Mouse (Mus musculus) adrenal gland, postnatal 10 days (tissue): ENCODE measurements around the gene Zfp408. TPM values are rescaled to one million over a fixed set of nuclear protein-coding genes. Genes with fewer than 3 reads are reported as not detected.
"Not testable (repeated sequence)": the region's sequence is repeated elsewhere in the genome, so short reads cannot be mapped to it uniquely, and the experiment has no call there.

Experiments used
- DNase-seq: peaks from one replicate; pipeline ENCODE4 v3.0.0; 2021; ENCODE audit warnings: mixed read lengths
- total RNA-seq, 2 experiments: library from RNA; stranded (reverse); gene quantifications; 2 replicates each; pipeline ENCODE4 v1.2.3; 2021

The Zfp408 gene
- total RNA-seq, 2 experiments from 2014 or later: 13.2 to 16.9 TPM

GRCm38 (mm10) chr2:91651458-91652258, 2.1 kb upstream of the Zfp408 start:
- DNase-seq: no peak

- no peak for DNase-seq
These were observed 887 bp upstream of the Zfp408 start for GRCm38 (mm10) chr2:91650360-91650995.

- DNase-seq: no peak
These were observed 439 bp downstream of the Zfp408 start for GRCm38 (mm10) chr2:91649152-91649551.

- peak; percentile 61 for DNase-seq
These were observed 2.9 kb downstream of the Zfp408 start for GRCm38 (mm10) chr2:91646733-91647132.

GRCm38 (mm10) chr2:91645811-91646210, 3.8 kb downstream of the Zfp408 start:
- no peak for DNase-seq

- DNase-seq: no peak
These were observed 4.2 kb downstream of the Zfp408 start for GRCm38 (mm10) chr2:91645354-91645753.

- DNase-seq: no peak
These were observed 5.6 kb downstream of the Zfp408 start for GRCm38 (mm10) chr2:91644021-91644420.

- DNase-seq: no peak
These were observed 6.7 kb downstream of the Zfp408 start for GRCm38 (mm10) chr2:91642825-91643415.

- DNase-seq: no peak
These were observed 10.7 kb downstream of the Zfp408 start for GRCm38 (mm10) chr2:91638931-91639330.

- DNase-seq: no peak
These were observed 12.8 kb downstream of the Zfp408 start for GRCm38 (mm10) chr2:91636727-91637338.

- DNase-seq: peak; percentile 26
These were observed 13.4 kb downstream of the Zfp408 start, which contains the start of gene F2 for GRCm38 (mm10) chr2:91636229-91636628. Gene F2, minus strand, starts transcription at chr2:91636414.

- DNase-seq: no peak
These were observed 14.1 kb downstream of the Zfp408 start for GRCm38 (mm10) chr2:91635486-91635885.

GRCm38 (mm10) chr2:91634841-91635240, 14.8 kb downstream of the Zfp408 start:
- no peak for DNase-seq

- no peak for DNase-seq
These were observed 16.1 kb downstream of the Zfp408 start for GRCm38 (mm10) chr2:91633334-91633977.

- DNase-seq: no peak
These were observed 17.3 kb downstream of the Zfp408 start for GRCm38 (mm10) chr2:91632316-91632715.

GRCm38 (mm10) chr2:91631826-91632225, 17.8 kb downstream of the Zfp408 start:
- DNase-seq: peak; percentile 26

GRCm38 (mm10) chr2:91630384-91630783, 19.2 kb downstream of the Zfp408 start:
- DNase-seq: no peak

- DNase-seq: peak; percentile 28
These were observed 19.9 kb downstream of the Zfp408 start for GRCm38 (mm10) chr2:91629682-91630081.

GRCm38 (mm10) chr2:91628171-91628570, 21.4 kb downstream of the Zfp408 start:
- no peak for DNase-seq

- DNase-seq: no peak
These were observed 22.1 kb downstream of the Zfp408 start for GRCm38 (mm10) chr2:91627486-91627885.

GRCm38 (mm10) chr2:91623366-91623765, 26.2 kb downstream of the Zfp408 start:
- not testable (repeated sequence) for DNase-seq

- DNase-seq: no peak
These were observed 27.2 kb downstream of the Zfp408 start for GRCm38 (mm10) chr2:91622356-91622755.
